Mouse (Mus musculus): ENCODE measurements at regions not wholly inside any gene's neighbourhood (a gene's known extent, or its start where the extent isn't known, plus 50 kb on each side); places are given as distances from the start of the nearest gene placed in this dataset.

DNA sequence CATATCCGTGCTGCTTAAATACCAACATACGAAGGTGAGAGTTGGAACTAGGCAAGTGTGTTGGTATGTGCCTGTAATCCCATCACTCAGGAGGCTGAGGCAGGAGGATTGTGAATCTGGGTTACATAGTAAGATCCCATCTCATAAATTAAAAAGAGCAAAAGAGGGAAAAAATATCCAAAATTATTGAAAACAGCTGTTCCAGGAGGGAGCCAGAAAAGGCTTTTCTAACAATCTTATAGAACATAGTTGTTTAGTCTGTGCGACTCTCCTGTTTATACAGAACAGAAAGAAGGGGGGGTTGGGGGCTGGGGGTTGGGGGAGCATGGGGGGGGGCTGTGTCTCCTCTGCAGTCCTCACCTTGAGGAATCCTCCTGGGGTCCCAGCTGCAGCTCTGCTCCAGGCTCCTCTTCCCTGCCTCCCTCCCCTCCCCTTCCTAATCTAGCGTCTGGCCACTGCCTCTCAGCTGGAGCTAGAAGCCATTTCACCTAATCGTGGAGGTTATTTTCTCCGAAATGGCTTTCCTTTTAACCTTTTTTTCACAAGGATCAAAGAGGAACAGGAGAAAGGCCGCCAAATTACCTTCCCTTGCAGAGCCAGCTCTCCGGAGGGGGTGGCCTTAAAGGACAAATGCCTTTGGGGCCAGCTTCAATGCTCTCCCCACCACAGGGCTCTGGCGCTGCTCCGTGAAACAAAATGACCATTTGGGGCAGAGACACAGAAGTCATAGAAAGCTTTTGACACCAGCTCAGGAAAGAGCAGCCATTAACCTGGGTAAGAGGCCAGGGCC lies 188.3 kb upstream of the Sulf2 start:
- Histone ChIP-seq H3K4me3 (no peak overlapping the region), H3K27ac (no peak overlapping the region)
- no peak for TF ChIP-seq CTCF (conservative IDR thresholded peaks at IDR 0.05)
- DNase-seq (ENCODE audit: low spot score in 2 of 2): no peak

DNA sequence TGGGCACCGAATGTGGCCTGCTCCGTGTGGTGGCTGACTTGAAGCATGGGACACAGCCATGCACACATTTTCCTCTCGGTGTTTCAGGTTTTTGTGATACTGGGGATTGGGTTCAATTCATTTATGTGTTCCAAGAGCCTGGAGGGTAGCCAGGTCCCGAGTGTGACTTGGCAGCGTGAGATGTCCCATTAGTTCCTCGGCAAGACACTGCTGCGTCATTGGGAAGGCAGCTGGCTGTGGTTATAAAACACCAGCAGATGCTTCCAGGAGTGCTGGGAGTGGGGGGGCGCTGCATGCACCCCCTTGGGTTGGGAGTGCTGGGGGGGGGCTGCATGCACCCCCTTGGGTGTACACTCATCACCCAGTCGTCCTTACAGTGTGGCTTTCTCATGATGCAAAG lies 186.9 kb upstream of the Sulf2 start:
- no peak for TF ChIP-seq CTCF (conservative IDR thresholded peaks at IDR 0.05)
- Histone ChIP-seq H3K4me3 (no peak overlapping the region), H3K27ac (no peak overlapping the region)
- DNase-seq (ENCODE audit: low spot score in 2 of 2): peak; percentile 50 to 52

DNA sequence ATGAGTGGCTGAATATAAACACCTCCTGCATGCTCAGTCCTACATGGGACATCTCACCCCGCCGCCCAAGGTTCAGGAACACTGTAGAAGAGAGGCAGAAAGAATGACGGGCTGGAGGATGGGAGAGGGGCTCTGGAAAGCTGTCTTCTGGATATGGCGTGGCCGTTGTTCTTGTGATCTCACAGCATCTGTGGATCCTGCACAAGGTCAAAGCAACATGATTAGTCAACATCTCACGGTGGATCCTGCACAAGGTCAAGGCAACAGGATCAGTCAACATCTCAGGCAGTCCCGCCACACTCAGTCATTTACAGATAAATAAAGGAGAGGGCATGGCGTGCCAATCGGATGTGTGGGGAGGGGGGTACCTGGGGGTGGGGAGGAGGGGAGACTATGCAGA lies 184.7 kb upstream of the Sulf2 start:
- H3K27ac ChIP-seq: no peak overlapping the region
- no peak overlapping the region for H3K4me3 ChIP-seq
- DNase-seq (ENCODE audit: low spot score in 2 of 2): no peak
- TF ChIP-seq CTCF (conservative IDR thresholded peaks at IDR 0.05): no peak

DNA sequence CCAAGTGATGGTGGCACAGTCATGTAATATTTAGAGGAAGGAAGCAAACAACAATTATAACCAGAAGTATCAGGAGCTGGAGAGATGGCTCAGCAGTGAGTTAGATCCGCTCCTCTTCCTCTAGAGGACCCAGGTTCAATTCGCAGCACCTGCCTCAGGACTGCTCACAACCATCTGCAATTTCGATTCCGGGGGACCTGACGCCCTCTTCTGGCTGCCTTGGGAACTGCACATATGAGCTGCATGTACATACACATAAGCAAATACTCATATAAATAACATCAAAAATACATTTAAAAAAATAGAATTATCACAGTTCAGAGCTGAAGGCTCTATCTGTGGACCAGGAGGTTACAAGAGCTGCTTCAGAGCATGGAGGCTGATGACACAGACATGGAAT lies 184.0 kb upstream of the Sulf2 start:
- H3K27ac ChIP-seq: no peak overlapping the region
- no peak overlapping the region for H3K4me3 ChIP-seq
- no peak for DNase-seq (ENCODE audit: low spot score in 2 of 2)
- TF ChIP-seq CTCF (conservative IDR thresholded peaks at IDR 0.05): peak; percentile 59

DNA sequence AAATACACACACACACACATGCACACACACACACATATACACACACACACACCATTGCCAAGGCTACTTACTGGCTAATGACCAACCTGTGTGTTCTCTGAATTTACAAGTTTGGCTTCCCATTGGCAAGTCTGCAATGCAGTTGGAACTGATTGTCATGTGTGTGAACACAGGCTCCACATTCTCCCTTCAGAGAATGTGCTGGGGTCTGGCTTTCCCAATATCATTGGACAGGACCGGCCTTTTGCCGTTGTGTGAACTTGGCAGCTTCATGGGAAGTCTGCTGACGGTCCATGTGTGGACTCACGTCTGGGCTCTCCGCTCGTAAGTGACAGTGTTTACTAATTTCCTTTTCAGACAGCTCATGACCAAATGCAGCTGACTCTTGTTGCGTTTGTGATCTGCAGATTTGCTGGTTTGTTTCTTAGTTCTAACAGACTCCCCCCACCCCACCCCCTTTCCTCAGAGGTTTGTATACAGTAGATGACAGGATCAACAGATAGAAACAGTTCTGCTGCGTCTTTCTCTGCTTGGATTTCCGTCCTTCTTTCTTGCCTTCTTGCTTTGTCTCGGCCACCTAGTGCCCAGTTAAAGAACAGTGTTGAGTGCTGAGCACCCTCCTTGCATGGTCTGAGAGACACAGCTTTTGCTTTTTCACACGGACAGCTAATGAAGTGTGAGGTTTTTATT lies 183.1 kb upstream of the Sulf2 start:
- H3K4me3 ChIP-seq: no peak overlapping the region
- H3K27ac ChIP-seq: no peak overlapping the region
- peak; percentile 59 for TF ChIP-seq CTCF (conservative IDR thresholded peaks at IDR 0.05)
- DNase-seq (ENCODE audit: low spot score in 2 of 2): no peak

DNA sequence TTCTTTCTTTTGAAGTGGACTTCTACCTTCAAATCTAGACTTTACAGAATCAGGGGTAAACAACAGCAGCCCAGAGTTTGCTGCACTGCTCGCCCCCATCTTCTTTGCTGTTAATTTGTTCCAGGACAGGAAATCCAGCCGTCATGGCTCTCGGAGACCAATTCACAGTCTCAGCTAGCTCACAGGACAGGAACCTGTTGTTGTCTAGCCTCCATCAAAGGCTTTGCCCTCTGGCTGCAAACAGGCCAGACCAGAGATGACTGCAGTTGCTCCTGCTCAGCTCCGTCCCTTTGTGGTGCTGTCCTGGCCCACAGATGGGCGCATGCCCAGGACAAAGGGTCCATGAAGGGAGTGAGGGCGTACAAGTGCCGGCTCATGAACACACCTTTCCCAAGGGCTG lies 182.2 kb upstream of the Sulf2 start:
- DNase-seq (ENCODE audit: low spot score in 2 of 2): no peak

DNA sequence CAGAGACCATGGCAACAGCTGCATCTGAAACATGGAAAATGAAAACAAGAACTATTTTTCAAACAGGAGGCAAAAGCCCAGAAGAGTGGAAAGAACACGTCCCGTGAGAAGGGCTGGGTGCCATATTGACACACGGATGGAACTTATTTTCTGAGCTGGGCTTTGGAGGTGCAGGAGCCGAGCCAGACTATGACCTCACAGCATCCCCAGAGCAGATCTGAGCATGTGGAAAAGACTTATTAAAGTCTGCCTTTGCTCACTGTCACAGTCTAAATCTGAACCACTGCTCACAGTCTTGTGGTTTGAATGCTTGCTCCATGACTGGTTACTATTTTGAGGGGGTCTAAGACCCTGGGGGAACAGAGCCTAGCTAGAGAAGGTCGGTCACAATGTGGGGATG lies 180.2 kb upstream of the Sulf2 start:
- Histone ChIP-seq H3K4me3 (no peak overlapping the region), H3K27ac (no peak overlapping the region)
- no peak for DNase-seq (ENCODE audit: low spot score in 2 of 2)
- TF ChIP-seq CTCF (conservative IDR thresholded peaks at IDR 0.05): no peak

More for the DNA sequence above, 182.2 kb upstream of the Sulf2 start:
- Histone ChIP-seq H3K4me3 (no peak overlapping the region), H3K27ac (no peak overlapping the region)
- TF ChIP-seq CTCF (conservative IDR thresholded peaks at IDR 0.05): no peak

DNA sequence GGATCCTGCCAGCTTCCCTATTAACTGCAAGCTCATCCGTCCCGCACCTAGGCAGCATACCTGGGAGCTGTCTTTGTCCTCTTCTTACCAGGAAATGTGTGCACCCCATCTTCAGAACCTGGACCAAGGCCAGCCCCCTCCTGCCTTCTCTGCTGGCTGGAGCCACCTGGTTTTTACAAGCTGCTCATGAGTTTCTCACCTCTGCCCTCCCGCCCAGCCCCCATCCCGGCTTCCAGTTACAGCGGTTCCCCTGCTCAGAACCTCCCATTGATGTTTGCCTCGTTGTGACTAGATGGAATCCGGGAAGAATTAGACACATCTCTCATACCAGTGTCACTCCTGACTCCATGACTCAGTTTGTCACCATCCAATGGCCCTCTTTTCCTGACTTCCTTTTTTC lies 179.1 kb upstream of the Sulf2 start:
- H3K27ac ChIP-seq: no peak overlapping the region
- no peak for TF ChIP-seq CTCF (conservative IDR thresholded peaks at IDR 0.05)
- DNase-seq (ENCODE audit: low spot score in 2 of 2): no peak
- H3K4me3 ChIP-seq: no peak overlapping the region

DNA sequence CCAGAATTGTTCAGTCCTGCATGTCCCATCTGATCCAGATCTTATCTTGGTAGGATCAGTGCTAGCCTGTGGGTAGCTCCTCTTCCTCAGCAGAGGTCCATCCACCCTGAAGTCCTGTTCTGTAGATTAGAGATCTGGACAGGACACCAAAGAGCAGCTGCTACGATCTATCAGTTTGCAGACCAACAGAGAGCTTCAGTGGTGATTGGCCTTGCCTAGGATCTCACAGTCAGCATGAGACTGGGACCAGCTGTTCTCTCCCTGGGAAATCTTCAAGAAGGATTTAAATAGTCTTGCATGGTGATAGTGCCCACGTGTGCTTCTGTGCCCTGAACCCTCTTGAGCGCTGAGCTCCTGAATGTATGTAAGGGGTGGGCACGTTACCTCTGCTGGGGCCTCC lies 178.4 kb upstream of the Sulf2 start:
- H3K27ac ChIP-seq: no peak overlapping the region
- no peak for DNase-seq (ENCODE audit: low spot score in 2 of 2)
- TF ChIP-seq CTCF (conservative IDR thresholded peaks at IDR 0.05): no peak
- H3K4me3 ChIP-seq: no peak overlapping the region

DNA sequence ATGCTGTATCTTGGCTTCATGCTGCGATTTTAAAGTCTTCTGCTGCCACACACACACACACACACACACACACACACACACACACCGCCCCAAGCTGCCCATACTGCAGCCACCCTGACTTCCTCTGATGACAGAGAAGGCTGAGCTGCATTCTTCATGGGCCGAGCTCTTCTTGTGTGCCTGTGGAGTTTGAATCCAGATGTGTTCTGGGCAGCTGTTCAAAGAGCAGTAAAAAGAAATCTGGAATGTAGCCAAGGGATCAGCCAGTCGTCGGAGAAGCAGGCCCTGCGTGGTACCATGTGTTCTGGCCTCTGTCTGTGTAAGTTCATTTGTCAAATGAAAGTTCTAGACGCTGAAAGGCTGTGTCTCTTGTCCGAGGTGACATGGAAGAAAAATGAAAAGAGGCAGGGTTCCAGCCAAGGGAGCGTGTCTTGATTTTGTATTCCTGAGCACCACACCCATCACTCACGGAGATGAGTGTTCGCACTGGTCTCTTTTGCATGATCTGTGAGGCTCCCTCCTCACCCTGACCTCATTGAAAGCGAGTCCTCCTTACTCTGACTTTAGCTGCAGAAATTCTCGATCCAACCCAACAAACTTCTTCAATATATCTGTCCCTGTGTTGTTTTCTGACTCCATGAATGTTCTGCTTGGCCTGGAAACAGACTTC lies 177.4 kb upstream of the Sulf2 start:
- no peak for TF ChIP-seq CTCF (conservative IDR thresholded peaks at IDR 0.05)
- DNase-seq (ENCODE audit: low spot score in 2 of 2): no peak
- Histone ChIP-seq H3K27ac (no peak overlapping the region), H3K4me3 (no peak overlapping the region)

DNA sequence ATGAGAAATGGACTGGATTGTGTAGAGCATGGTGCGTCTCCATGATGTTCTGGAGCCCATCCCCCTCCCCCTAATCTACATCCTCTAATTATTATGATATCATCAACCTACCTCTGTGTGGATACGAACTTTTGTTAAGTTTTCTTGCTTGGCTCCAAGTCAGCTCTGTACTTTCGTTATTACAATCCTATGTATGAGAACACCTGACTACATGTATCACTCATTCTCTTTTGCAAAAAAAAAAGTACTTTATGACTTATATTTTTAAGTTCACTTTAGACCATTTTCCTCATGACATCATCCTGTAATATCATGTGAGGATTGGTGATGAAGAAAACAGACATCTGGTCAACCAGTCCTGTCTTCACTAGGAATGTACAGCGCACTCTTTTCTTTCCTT lies 175.7 kb upstream of the Sulf2 start:
- Histone ChIP-seq H3K27ac (no peak overlapping the region), H3K4me3 (no peak overlapping the region)
- no peak for TF ChIP-seq CTCF (conservative IDR thresholded peaks at IDR 0.05)
- no peak for DNase-seq (ENCODE audit: low spot score in 2 of 2)

DNA sequence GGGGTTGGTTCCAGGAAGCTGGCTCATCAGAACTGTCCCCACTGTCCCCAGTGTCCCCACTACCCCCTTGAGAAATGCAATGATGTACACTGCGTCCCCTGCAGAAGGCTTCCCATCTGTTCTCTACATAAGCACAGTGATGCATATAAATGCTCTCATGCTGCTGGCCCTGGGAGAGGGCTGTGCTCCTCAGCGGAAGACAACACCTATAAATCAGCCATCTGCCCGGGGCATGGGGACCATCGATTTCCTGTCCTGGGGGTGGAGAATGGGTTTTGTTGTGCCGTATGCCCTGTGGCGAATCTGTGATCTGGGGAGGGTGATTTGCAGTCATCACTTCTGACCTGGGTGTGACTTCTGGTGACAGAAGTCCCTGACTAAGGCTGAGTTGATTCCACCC lies 174.9 kb upstream of the Sulf2 start:
- DNase-seq (ENCODE audit: low spot score in 2 of 2): no peak
- Histone ChIP-seq H3K4me3 (no peak overlapping the region), H3K27ac (no peak overlapping the region)
- TF ChIP-seq CTCF (conservative IDR thresholded peaks at IDR 0.05): no peak

DNA sequence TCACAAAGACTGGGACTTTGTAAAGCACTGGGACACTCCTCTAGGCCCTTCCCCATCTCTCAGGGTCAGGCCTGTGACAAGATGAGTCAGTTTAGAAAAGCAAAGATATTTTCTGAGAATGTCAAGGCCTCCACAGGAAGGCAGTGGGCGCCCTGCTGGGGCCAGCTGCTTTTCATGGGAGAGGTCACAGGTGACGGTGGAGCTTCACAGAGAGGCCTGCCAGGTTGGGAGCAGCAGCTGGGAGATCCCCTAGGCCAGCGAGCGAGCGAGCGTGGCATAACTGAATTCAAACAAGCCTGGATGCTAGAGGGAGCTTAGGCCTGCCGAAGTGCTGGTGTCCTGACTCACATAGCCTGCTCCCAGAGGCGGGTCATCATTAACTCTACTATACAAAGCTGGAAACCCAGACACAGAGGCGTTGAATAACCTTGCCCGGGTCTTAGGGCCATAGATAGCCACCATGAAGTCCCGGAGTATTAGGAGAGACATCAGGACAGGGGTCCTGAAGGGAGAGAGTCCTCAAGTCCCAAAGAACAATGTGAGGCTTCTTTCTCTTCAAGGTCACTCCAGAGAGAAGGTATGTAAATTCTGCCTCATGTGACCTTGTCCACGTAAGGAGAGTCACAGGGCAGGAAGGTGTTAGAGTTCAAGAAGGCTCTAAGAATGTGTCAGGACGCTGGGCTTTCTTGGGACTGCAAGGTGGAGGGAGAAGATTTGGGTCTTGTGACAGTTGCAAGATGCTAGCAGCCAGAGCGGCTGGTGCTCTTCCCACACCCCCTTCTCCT lies 174.3 kb upstream of the Sulf2 start:
- DNase-seq (ENCODE audit: low spot score in 2 of 2): no peak
- Histone ChIP-seq H3K4me3 (no peak overlapping the region), H3K27ac (no peak overlapping the region)
- TF ChIP-seq CTCF (conservative IDR thresholded peaks at IDR 0.05): no peak
